Mouse (Mus musculus) testis, adult 2 months (tissue): ENCODE measurements around the gene Fastk.

ENCODE experiments used
- CTCF ChIP-seq: fragments of 200-500 bp; IDR thresholded peaks from 2 replicates; pipeline ENCODE4 v1.5.1; 2012; ENCODE audit warnings: low read depth, mild to moderate bottlenecking, inconsistent platforms, low read length, moderate library complexity; ENCODE audit not compliant: control insufficient read depth, insufficient read depth, insufficient replicate concordance
- POLR2A ChIP-seq: fragments of 200-500 bp; IDR thresholded peaks from 2 replicates; pipeline ENCODE4 v1.6.1; 2012; ENCODE audit warnings: low read depth, mild to moderate bottlenecking, inconsistent platforms, low read length, moderate library complexity; ENCODE audit not compliant: control insufficient read depth

DNA sequence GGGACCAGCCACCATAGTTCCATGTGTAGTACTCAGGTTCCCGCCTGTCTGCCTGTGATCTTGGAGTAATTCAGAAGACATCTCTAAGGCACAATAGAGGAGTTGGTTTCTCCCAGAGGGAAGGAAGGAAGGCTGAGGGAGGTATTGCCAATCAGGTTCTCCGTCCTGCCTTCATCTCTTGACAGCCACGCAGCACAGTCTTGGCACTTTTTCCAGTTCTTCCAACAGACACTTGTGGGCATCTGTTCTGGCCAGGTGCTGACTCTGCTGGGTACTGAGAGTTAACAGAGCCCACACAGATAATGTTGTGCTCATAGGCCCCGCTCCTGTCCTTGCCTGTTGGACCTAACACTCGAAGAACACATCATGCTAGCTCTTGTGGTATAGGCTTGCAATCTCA lies 41.7 kb upstream of the Fastk start:
- TF ChIP-seq CTCF = no peak
- TF ChIP-seq POLR2A = no peak
